Mouse (Mus musculus) liver, embryonic 14.5 days (tissue): ENCODE results near the gene Oat.

Experiments used
- CTCF ChIP-seq: IDR thresholded peaks from 2 replicates; pipeline ENCODE4 v1.5.1; 2016; ENCODE audit warnings: antibody characterized with exemption, low read depth, control low read depth
- EP300 ChIP-seq: IDR thresholded peaks from 2 replicates; pipeline ENCODE4 v1.6.1; 2016; ENCODE audit warnings: antibody characterized with exemption, low read depth

DNA sequence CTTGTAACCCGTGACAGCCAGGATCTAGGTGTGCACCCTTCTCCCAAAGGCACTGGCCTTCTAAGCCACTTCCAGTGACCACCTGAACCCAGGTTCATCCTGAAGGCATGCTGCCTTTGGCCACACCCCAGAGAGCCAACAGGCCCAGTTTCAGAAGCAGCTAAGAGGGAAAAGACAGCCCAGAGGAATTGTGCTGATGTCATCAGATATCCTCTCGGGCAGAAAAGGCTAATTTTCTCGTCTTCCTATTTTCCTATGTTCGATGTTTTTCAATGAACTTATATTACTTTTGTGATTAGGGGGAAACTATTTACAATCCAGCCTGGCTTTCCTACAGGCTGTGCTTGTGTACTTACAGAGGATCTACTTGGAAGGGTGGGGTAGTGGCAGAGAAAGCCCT, 35.6 kb downstream of the Oat start:
- TF ChIP-seq CTCF (no peak), EP300 (no peak)
